Mouse (Mus musculus) hematopoietic stem cell, adult 5-6 weeks (primary cell): ENCODE results near the gene Ackr1. TPM values are rescaled to one million over a fixed set of nuclear protein-coding genes. Genes with fewer than 3 reads are reported as not detected.
"Not testable (repeated sequence)": the region's sequence is repeated elsewhere in the genome, so short reads cannot be mapped to it uniquely, and the experiment has no call there.

Experiments used
- ATAC-seq, 2 experiments: fragments of 125-278 bp in 1 of 2; replicated peaks in 1 of 2; 2 replicates each; pipeline ENCODE4 v1.8.0; 2016 to 2017; ENCODE audit warnings: inconsistent platforms in 2 of 2, mild to moderate bottlenecking in 2 of 2, moderate number of reproducible peaks in 2 of 2, low read depth in 1 of 2, moderate TSS enrichment in 1 of 2; ENCODE audit not compliant: low FRiP score in 2 of 2, poor library complexity in 2 of 2, severe bottlenecking in 2 of 2, insufficient read depth in 1 of 2, low TSS enrichment in 1 of 2
- total RNA-seq: library from RNA; stranded (forward); fragments of 172-1452, 232-1000 nt; gene quantifications from 2 replicates; pipeline ENCODE4 v1.2.3, GENCODE M21; 2017

Ackr1 gene
- total RNA-seq, 1 experiment from 2014 or later = not detected

- peak in 1 of 2 experiments; percentile 45; a peak in 1 of 4 replicates for ATAC-seq
Observed at GRCm38 (mm10) chr1:173323839-173324585, 9.5 kb downstream of the Ackr1 start.

GRCm38 (mm10) chr1:173322249-173322627, 11.3 kb downstream of the Ackr1 start:
- no peak for ATAC-seq

- no peak for ATAC-seq
Observed at GRCm38 (mm10) chr1:173321593-173322248, 11.8 kb downstream of the Ackr1 start.

- no peak for ATAC-seq
Observed at GRCm38 (mm10) chr1:173317925-173318477, 15.5 kb downstream of the Ackr1 start.

- no peak for ATAC-seq
Observed at GRCm38 (mm10) chr1:173315725-173316124, 17.8 kb downstream of the Ackr1 start.

- peak; percentile 57 to 62 for ATAC-seq
Observed at GRCm38 (mm10) chr1:173313535-173314050, 20.0 kb downstream of the Ackr1 start.

- ATAC-seq = not testable (repeated sequence)
Observed at GRCm38 (mm10) chr1:173302795-173303194, 30.8 kb downstream of the Ackr1 start.

Other genes with a start within 250 kb of the Ackr1 start
- not detected in 2 replicates for gene Olfr1408, start 196.4 kb downstream of the Ackr1 start, total RNA-seq
- gene Olfr1406, start 143.1 kb downstream of the Ackr1 start, total RNA-seq = not detected in 2 replicates
- not detected in 2 replicates for gene Olfr218, start 135.9 kb downstream of the Ackr1 start, total RNA-seq
- not detected in 2 replicates for gene Olfr1404, start 121.4 kb downstream of the Ackr1 start, total RNA-seq
- gene Fcer1a, start 106.5 kb downstream of the Ackr1 start, total RNA-seq = 3.2 and 11.5 TPM in 2 replicates
- gene Olfr418, start 67.7 kb downstream of the Ackr1 start, total RNA-seq = not detected in 2 replicates
- not detected in 2 replicates for gene Mptx2, start 56.0 kb downstream of the Ackr1 start, total RNA-seq
- 76.8 and 118 TPM in 2 replicates for gene Aim2, start 17.1 kb upstream of the Ackr1 start, total RNA-seq
- gene Cadm3, start 33.9 kb upstream of the Ackr1 start, total RNA-seq = 1.8 TPM in 1 of 2 replicates, not detected in the other
- gene Ifi206, start 157.3 kb upstream of the Ackr1 start, total RNA-seq = 3.3 and 5.6 TPM in 2 replicates
- gene Ifi214, start 202.2 kb upstream of the Ackr1 start, total RNA-seq = 1.2 TPM in 1 of 2 replicates, not detected in the other